Mouse (Mus musculus) hindbrain, postnatal 0 days (tissue): ENCODE results near the gene Ppfibp1. TPM values are rescaled to one million over a fixed set of nuclear protein-coding genes. Genes with fewer than 3 reads are reported as not detected.

Experiments
- ATAC-seq: fragments of 200-750 bp; cut with Nextera tagmentation; 2 replicates; pipeline ENCODE4 v1.8.0; 2017; ENCODE audit warnings: mild to moderate bottlenecking, moderate TSS enrichment, moderate library complexity
- DNase-seq: peaks from one replicate; pipeline ENCODE4 v3.0.0-alpha.2; 2015; ENCODE audit warnings: low spot score
- H3K27ac ChIP-seq: fragments of 300-500 bp; sonication (generic); 2 replicates; pipeline ENCODE4 v1.5.1; 2014; ENCODE audit warnings: mild to moderate bottlenecking
- H3K27me3 ChIP-seq: fragments of 300-500 bp; sonication (generic); 2 replicates; pipeline ENCODE4 v1.6.1; 2014; ENCODE audit warnings: low read length, mixed read lengths; ENCODE audit not compliant: insufficient read depth
- H3K36me3 ChIP-seq: fragments of 300-500 bp; sonication (generic); 2 replicates; pipeline ENCODE4 v1.6.1; 2014; ENCODE audit warnings: low read length, mixed read lengths; ENCODE audit not compliant: insufficient read depth
- H3K4me1 ChIP-seq: fragments of 300-500 bp; sonication (generic); 2 replicates; pipeline ENCODE4 v1.6.1; 2014; ENCODE audit warnings: antibody characterized with exemption, low read length, mixed read lengths; ENCODE audit not compliant: insufficient read depth
- H3K4me2 ChIP-seq: fragments of 300-500 bp; sonication (generic); 2 replicates; pipeline ENCODE4 v1.6.1; 2014; ENCODE audit warnings: low read depth, mild to moderate bottlenecking, low read length, moderate library complexity, mixed read lengths
- H3K4me3 ChIP-seq: fragments of 300-500 bp; sonication (generic); 2 replicates; pipeline ENCODE4 v1.5.1; 2014; ENCODE audit warnings: low read length
- H3K9ac ChIP-seq: fragments of 300-500 bp; sonication (generic); replicated peaks from 2 replicates; pipeline ENCODE4 v1.6.1; 2014; ENCODE audit warnings: mild to moderate bottlenecking, low read length, moderate library complexity, mixed read lengths
- H3K9me3 ChIP-seq: fragments of 300-500 bp; sonication (generic); 2 replicates; pipeline ENCODE4 v1.6.1; 2016; ENCODE audit warnings: low read length, mixed read lengths
- CTCF ChIP-seq: IDR thresholded peaks from 2 replicates; pipeline ENCODE4 v1.5.1; 2016; ENCODE audit warnings: antibody characterized with exemption, control low read depth, low read depth
- WGBS: fragments of 180-500 bp; shearing (Covaris S2); extraction: QIAGEN DNeasy Blood & Tissue Kit; methylation state at CpG from one replicate; pipeline ENCODE4 v1.1.7; 2014; 5-methylcytosine and 5-hydroxymethylcytosine counted together
- polyA plus RNA-seq: library from polyadenylated mRNA; unstranded; fragments of >200 nt; fragmentation: Nextera tagmentation; extraction: Ambion mirVana; gene quantifications from 2 replicates; pipeline ENCODE4 v1.2.1, GENCODE M21; 2015
- total RNA-seq: library from RNA; depleted of rRNA; stranded (reverse); fragments of >200 nt; gene quantifications from 2 replicates; pipeline ENCODE4 v1.2.3, GENCODE M21; 2014

Ppfibp1 gene
- total and polyA plus RNA-seq, 2 experiments from 2014 or later, result 16.3 to 26.8 TPM

GRCm38 (mm10) chr6:146972740-146973139 is 84.5 kb downstream of the Ppfibp1 start:
- WGBS, result 74% methylated on average over 1 of the region's 1 CpGs
- Histone ChIP-seq H3K4me3 (no peak overlapping the region), H3K4me2 (no peak overlapping the region), H3K36me3 (no peaks in the 10 kb centered on the region), H3K9me3 (no peaks in the 10 kb centered on the region), H3K4me1 (no peaks in the 10 kb centered on the region), H3K27ac (no peak overlapping the region), H3K9ac (no peak overlapping the region), H3K27me3 (no peaks in the 10 kb centered on the region)
- DNase-seq (no peak), ATAC-seq (no peak)
- no peak for TF ChIP-seq CTCF

GRCm38 (mm10) chr6:146973406-146973805 is 85.1 kb downstream of the Ppfibp1 start:
- H3K36me3 ChIP-seq, result no peaks in the 10 kb centered on the region
- H3K4me2 ChIP-seq, result no peak overlapping the region
- H3K27ac ChIP-seq, result no peak overlapping the region
- TF ChIP-seq CTCF, result no peak
- no peaks in the 10 kb centered on the region for H3K9me3 ChIP-seq
- no peaks in the 10 kb centered on the region for H3K4me1 ChIP-seq
- no peaks in the 10 kb centered on the region for H3K27me3 ChIP-seq
- H3K4me3 ChIP-seq, result no peak overlapping the region
- H3K9ac ChIP-seq, result no peak overlapping the region
- ATAC-seq (no peak), DNase-seq (no peak)
- 57% methylated on average over 2 of the region's 2 CpGs for WGBS

- H3K4me1 ChIP-seq, result no peaks in the 10 kb centered on the region
- H3K4me2 ChIP-seq, result no peak overlapping the region
- no peaks in the 10 kb centered on the region for H3K36me3 ChIP-seq
- no peak overlapping the region for H3K27ac ChIP-seq
- no peak overlapping the region for H3K9ac ChIP-seq
- ATAC-seq (no peak), DNase-seq (no peak)
- no peaks in the 10 kb centered on the region for H3K9me3 ChIP-seq
- H3K4me3 ChIP-seq, result no peak overlapping the region
- no peak for TF ChIP-seq CTCF
- no peaks in the 10 kb centered on the region for H3K27me3 ChIP-seq
Observed at GRCm38 (mm10) chr6:146973830-146974229, 85.5 kb downstream of the Ppfibp1 start.

GRCm38 (mm10) chr6:146976446-146976845 is 88.2 kb downstream of the Ppfibp1 start:
- H3K4me2 ChIP-seq, result no peak overlapping the region
- H3K9ac ChIP-seq, result no peak overlapping the region
- H3K27ac ChIP-seq, result no peak overlapping the region
- ATAC-seq (no peak), DNase-seq (no peak)
- H3K36me3 ChIP-seq, result no peaks in the 10 kb centered on the region
- H3K4me3 ChIP-seq, result no peak overlapping the region
- H3K27me3 ChIP-seq, result no peaks in the 10 kb centered on the region
- no peak for TF ChIP-seq CTCF
- WGBS, result 91% methylated on average over 8 of the region's 8 CpGs
- H3K4me1 ChIP-seq, result no peaks in the 10 kb centered on the region
- H3K9me3 ChIP-seq, result no peaks in the 10 kb centered on the region

GRCm38 (mm10) chr6:146978691-146979114 is 90.4 kb downstream of the Ppfibp1 start:
- Histone ChIP-seq H3K4me1 (no peaks in the 10 kb centered on the region), H3K9ac (no peak overlapping the region), H3K9me3 (no peaks in the 10 kb centered on the region), H3K4me2 (no peak overlapping the region), H3K36me3 (no peaks in the 10 kb centered on the region), H3K27ac (no peak overlapping the region), H3K4me3 (no peak overlapping the region), H3K27me3 (no peaks in the 10 kb centered on the region)
- peak; percentile 45 for DNase-seq
- no peak; the same call in 1 of the 2 replicates for ATAC-seq
- peak; percentile 60 for TF ChIP-seq CTCF
- 64% methylated on average over 5 of the region's 5 CpGs for WGBS

GRCm38 (mm10) chr6:146979115-146979744 is 90.9 kb downstream of the Ppfibp1 start:
- Histone ChIP-seq H3K9me3 (no peaks in the 10 kb centered on the region), H3K4me2 (no peak overlapping the region), H3K27me3 (no peaks in the 10 kb centered on the region), H3K9ac (no peak overlapping the region), H3K4me1 (no peaks in the 10 kb centered on the region), H3K27ac (no peak overlapping the region), H3K4me3 (no peak overlapping the region), H3K36me3 (no peaks in the 10 kb centered on the region)
- DNase-seq, result no peak
- no peak for ATAC-seq
- no peak for TF ChIP-seq CTCF
- 82% methylated on average over 1 of the region's 1 CpGs for WGBS

GRCm38 (mm10) chr6:146979953-146980352 is 91.7 kb downstream of the Ppfibp1 start:
- H3K36me3 ChIP-seq, result no peaks in the 10 kb centered on the region
- H3K27me3 ChIP-seq, result no peaks in the 10 kb centered on the region
- ATAC-seq, result no peak

More at GRCm38 (mm10) chr6:146979953-146980352, 91.7 kb downstream of the Ppfibp1 start:
- Histone ChIP-seq H3K4me1 (no peaks in the 10 kb centered on the region), H3K9me3 (no peaks in the 10 kb centered on the region), H3K4me3 (no peak overlapping the region), H3K4me2 (no peak overlapping the region), H3K27ac (no peak overlapping the region), H3K9ac (no peak overlapping the region)
- 45% methylated on average over 3 of the region's 3 CpGs for WGBS
- no peak for DNase-seq
- no peak for TF ChIP-seq CTCF
